Mouse (Mus musculus) hindbrain, postnatal 0 days (tissue): Measurements from ENCODE around the gene Gpr155. TPM values are rescaled to one million over a fixed set of nuclear protein-coding genes. Genes with fewer than 3 reads are reported as not detected.

Experiments used
- ATAC-seq: fragments of 200-750 bp; cut with Nextera tagmentation; 2 replicates; pipeline ENCODE4 v1.8.0; 2017; ENCODE audit warnings: mild to moderate bottlenecking, moderate TSS enrichment, moderate library complexity
- DNase-seq: peaks from one replicate; pipeline ENCODE4 v3.0.0-alpha.2; 2015; ENCODE audit warnings: low spot score
- H3K27ac ChIP-seq: fragments of 300-500 bp; sonication (generic); 2 replicates; pipeline ENCODE4 v1.5.1; 2014; ENCODE audit warnings: mild to moderate bottlenecking
- H3K27me3 ChIP-seq: fragments of 300-500 bp; sonication (generic); 2 replicates; pipeline ENCODE4 v1.6.1; 2014; ENCODE audit warnings: low read length, mixed read lengths; ENCODE audit not compliant: insufficient read depth
- H3K36me3 ChIP-seq: fragments of 300-500 bp; sonication (generic); 2 replicates; pipeline ENCODE4 v1.6.1; 2014; ENCODE audit warnings: low read length, mixed read lengths; ENCODE audit not compliant: insufficient read depth
- H3K4me1 ChIP-seq: fragments of 300-500 bp; sonication (generic); 2 replicates; pipeline ENCODE4 v1.6.1; 2014; ENCODE audit warnings: antibody characterized with exemption, low read length, mixed read lengths; ENCODE audit not compliant: insufficient read depth
- H3K4me2 ChIP-seq: fragments of 300-500 bp; sonication (generic); 2 replicates; pipeline ENCODE4 v1.6.1; 2014; ENCODE audit warnings: low read depth, mild to moderate bottlenecking, low read length, moderate library complexity, mixed read lengths
- H3K4me3 ChIP-seq: fragments of 300-500 bp; sonication (generic); 2 replicates; pipeline ENCODE4 v1.5.1; 2014; ENCODE audit warnings: low read length
- H3K9ac ChIP-seq: fragments of 300-500 bp; sonication (generic); replicated peaks from 2 replicates; pipeline ENCODE4 v1.6.1; 2014; ENCODE audit warnings: mild to moderate bottlenecking, low read length, moderate library complexity, mixed read lengths
- H3K9me3 ChIP-seq: fragments of 300-500 bp; sonication (generic); 2 replicates; pipeline ENCODE4 v1.6.1; 2016; ENCODE audit warnings: low read length, mixed read lengths
- CTCF ChIP-seq: IDR thresholded peaks from 2 replicates; pipeline ENCODE4 v1.5.1; 2016; ENCODE audit warnings: antibody characterized with exemption, control low read depth, low read depth
- WGBS: fragments of 180-500 bp; shearing (Covaris S2); extraction: QIAGEN DNeasy Blood & Tissue Kit; methylation state at CpG from one replicate; pipeline ENCODE4 v1.1.7; 2014; 5-methylcytosine and 5-hydroxymethylcytosine counted together
- polyA plus RNA-seq: library from polyadenylated mRNA; unstranded; fragments of >200 nt; fragmentation: Nextera tagmentation; extraction: Ambion mirVana; gene quantifications from 2 replicates; pipeline ENCODE4 v1.2.1, GENCODE M21; 2015
- total RNA-seq: library from RNA; depleted of rRNA; stranded (reverse); fragments of >200 nt; gene quantifications from 2 replicates; pipeline ENCODE4 v1.2.3, GENCODE M21; 2014; rRNA removed

Gene Gpr155
- total RNA-seq (15.2 and 18.8 TPM in 2 replicates), polyA plus RNA-seq (11.3 and 12.0 TPM in 2 replicates)

- peak; percentile 98 for DNase-seq
- 1% methylated on average over 35 of the region's 44 CpGs for WGBS
- Histone ChIP-seq H3K27me3 (no peaks in the 10 kb centered on the region), H3K4me1 (no peaks in the 10 kb centered on the region), H3K27ac (peak within 1 kb of the TSS; percentile 83), H3K4me3 (peak within 1 kb of the TSS; percentile 81), H3K36me3 (no peaks in the 10 kb centered on the region), H3K9ac (peak within 1 kb of the TSS; percentile 77), H3K4me2 (peak within 1 kb of the TSS; percentile 96), H3K9me3 (no peaks in the 10 kb centered on the region)
- 0 out of 2 replicates have a peak, but pooled peaks have one; percentile 15 for TF ChIP-seq CTCF
- ATAC-seq, result peak; percentile 99
These were observed at the start of gene Gpr155 for GRCm38 (mm10) chr2:73386356-73387046. Gpr155 (minus strand) TSS chr2:73386572.

GRCm38 (mm10) chr2:73435847-73436246 lies 49.5 kb upstream of the Gpr155 start:
- Histone ChIP-seq H3K4me3 (no peak overlapping the region), H3K36me3 (no peaks in the 10 kb centered on the region; the same call in 1 of the 2 replicates), H3K27ac (no peak overlapping the region), H3K4me1 (no peaks in the 10 kb centered on the region), H3K4me2 (no peak overlapping the region), H3K9me3 (no peaks in the 10 kb centered on the region), H3K27me3 (no peaks in the 10 kb centered on the region), H3K9ac (no peak overlapping the region)
- DNase-seq (no peak), ATAC-seq (no peak)
- WGBS, result 97% methylated on average over 2 of the region's 2 CpGs
- TF ChIP-seq CTCF, result no peak

GRCm38 (mm10) chr2:73431959-73432396 lies 45.6 kb upstream of the Gpr155 start:
- peak overlapping the region; percentile 46 for H3K4me2 ChIP-seq
- 30% methylated on average over 14 of the region's 14 CpGs for WGBS
- TF ChIP-seq CTCF, result no peak
- H3K9me3 ChIP-seq, result no peaks in the 10 kb centered on the region
- no peaks in the 10 kb centered on the region for H3K27me3 ChIP-seq
- ATAC-seq, result peak; percentile 55; the same call in 1 of the 2 replicates
- DNase-seq, result peak; percentile 52
- H3K4me3 ChIP-seq, result 0 out of 2 replicates have a peak overlapping the region, but pooled peaks have one; percentile 19
- H3K36me3 ChIP-seq, result no peaks in the 10 kb centered on the region
- peak overlapping the region; percentile 49; the same call in 1 of the 2 replicates for H3K27ac ChIP-seq
- no peaks in the 10 kb centered on the region for H3K4me1 ChIP-seq
- peak overlapping the region; percentile 30; the same call in 1 of the 2 replicates for H3K9ac ChIP-seq

GRCm38 (mm10) chr2:73428803-73429468 lies 42.6 kb upstream of the Gpr155 start:
- 63% methylated on average over 21 of the region's 21 CpGs for WGBS
- no peak overlapping the region for H3K9ac ChIP-seq
- H3K4me2 ChIP-seq, result no peak overlapping the region
- DNase-seq (peak; percentile 32), ATAC-seq (peak; percentile 69)
- H3K27me3 ChIP-seq, result no peaks in the 10 kb centered on the region
- no peaks in the 10 kb centered on the region for H3K36me3 ChIP-seq
- no peaks in the 10 kb centered on the region for H3K4me1 ChIP-seq
- no peaks in the 10 kb centered on the region for H3K9me3 ChIP-seq
- no peak for TF ChIP-seq CTCF
- H3K4me3 ChIP-seq, result no peak overlapping the region
- H3K27ac ChIP-seq, result no peak overlapping the region

- DNase-seq (peak; percentile 50), ATAC-seq (no peak)
- H3K27ac ChIP-seq, result no peak overlapping the region
- H3K36me3 ChIP-seq, result no peaks in the 10 kb centered on the region
- H3K4me3 ChIP-seq, result no peak overlapping the region
- H3K4me1 ChIP-seq, result no peaks in the 10 kb centered on the region
- H3K27me3 ChIP-seq, result no peaks in the 10 kb centered on the region
- no peaks in the 10 kb centered on the region for H3K9me3 ChIP-seq
- no peak overlapping the region for H3K9ac ChIP-seq
- WGBS, result 27% methylated on average over 1 of the region's 1 CpGs
- TF ChIP-seq CTCF, result peak; percentile 56
- no peak overlapping the region for H3K4me2 ChIP-seq
These were observed 40.9 kb upstream of the Gpr155 start for GRCm38 (mm10) chr2:73427293-73427692.

GRCm38 (mm10) chr2:73425822-73426221 lies 39.5 kb upstream of the Gpr155 start:
- H3K27ac ChIP-seq, result no peak overlapping the region
- H3K36me3 ChIP-seq, result no peaks in the 10 kb centered on the region
- H3K27me3 ChIP-seq, result no peaks in the 10 kb centered on the region

More at GRCm38 (mm10) chr2:73425822-73426221, 39.5 kb upstream of the Gpr155 start:
- DNase-seq (no peak), ATAC-seq (no peak)
- no peak for TF ChIP-seq CTCF
- H3K9ac ChIP-seq, result no peak overlapping the region
- H3K4me1 ChIP-seq, result no peaks in the 10 kb centered on the region
- WGBS, result 90% methylated on average over 14 of the region's 14 CpGs
- H3K9me3 ChIP-seq, result no peaks in the 10 kb centered on the region
- no peak overlapping the region for H3K4me2 ChIP-seq
- no peak overlapping the region for H3K4me3 ChIP-seq
